In the genomic region with DNA sequence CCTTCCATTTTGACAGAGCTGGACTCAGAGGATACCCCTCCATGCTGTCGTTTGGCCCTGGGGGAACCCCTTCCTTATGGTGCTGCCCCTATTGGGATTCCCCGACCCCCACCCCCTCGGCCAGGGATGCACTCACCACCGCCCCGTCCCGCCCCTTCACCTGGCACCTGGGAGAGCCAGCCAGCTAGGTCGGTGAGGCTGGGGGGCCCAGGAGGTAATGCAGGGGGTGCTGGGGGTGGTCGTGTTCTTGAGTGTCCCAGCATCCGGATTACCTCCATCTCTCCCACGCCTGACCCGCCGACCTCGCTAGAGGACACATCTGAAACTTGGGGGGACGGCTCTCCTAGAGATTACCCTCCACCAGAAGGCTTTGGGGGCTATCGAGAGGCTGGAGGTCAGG, we compare ENCODE assay signal across 8 mouse cellular contexts. TPM values are rescaled to one million over a fixed set of nuclear protein-coding genes. Genes with fewer than 3 reads are reported as not detected.
DNase-seq lines count a peak whose midpoint lies in the region; ATAC-seq lines count a peak whose summit lies in the region.

No protein-coding gene starts in this region.

- peak overlapping the region; percentile 96 for H3K9ac ChIP-seq in limb, embryonic 13.5 days

- peak; percentile 15 for DNase-seq in gastrocnemius, postnatal 10 days
- DNase-seq in gastrocnemius, postnatal 14 days, result no peak
- DNase-seq in urinary bladder, adult 2 months (ENCODE audit: low spot score), result peak; percentile 26
- no peak for DNase-seq in urinary bladder, postnatal 36 days (ENCODE audit: low spot score in 2 of 2)
- no peak for DNase-seq in adipocyte (ENCODE audit: low spot score)
- DNase-seq in thymus, adult 18-20 months, result no peak
- no peak for DNase-seq in adrenal gland, postnatal 36 days

- H3K4me1 ChIP-seq in limb, embryonic 13.5 days, result peaks cover 55% of the 10 kb centered on the region

- ATAC-seq in limb, embryonic 13.5 days (ENCODE audit: low FRiP score, low read depth), result no peak

- no peaks in the 10 kb centered on the region for H3K27me3 ChIP-seq in limb, embryonic 13.5 days

- peak overlapping the region; percentile 100 for H3K27ac ChIP-seq in limb, embryonic 13.5 days

- peaks cover 47% of the 10 kb centered on the region for H3K36me3 ChIP-seq in limb, embryonic 13.5 days

- peak overlapping the region; percentile 99 for H3K4me2 ChIP-seq in limb, embryonic 13.5 days (replicated peaks)

- WGBS in limb, embryonic 13.5 days, result 3% methylated on average over 15 of the region's 15 CpGs

- H3K4me3 ChIP-seq in limb, embryonic 13.5 days, result peak overlapping the region; percentile 88

- intact Hi-C loops in gastrocnemius, postnatal 14 days (cut with DNase I; ENCODE audit: low total_unique reads), result no loop called here

- H3K9me3 ChIP-seq in limb, embryonic 13.5 days, result no peaks in the 10 kb centered on the region

RNA-seq across cellular contexts. Expression of a gene that starts 3.2 kb away (rescaled TPM):
- total RNA-seq in gastrocnemius, postnatal 10 days (2021), result 10 to 100 TPM in 1 of 2 experiments, 1 to 10 TPM in 1; 9.3 to 14.8 TPM
- 1 to 10 TPM; 7.4 to 7.5 TPM for total RNA-seq in gastrocnemius, postnatal 14 days (2021)
- 37.9 and 44.3 TPM in 2 replicates for polyA plus RNA-seq in urinary bladder, adult 2 months (2012; rRNA removed)
- polyA plus RNA-seq in limb, embryonic 13.5 days (2015; fragmentation: Nextera tagmentation; extraction: Ambion mirVana), result 124 and 128 TPM in 2 replicates
- total RNA-seq in adrenal gland, postnatal 36 days (2021), result 10 to 100 TPM; 19.2 to 26.0 TPM

RNA-seq across cellular contexts. Expression of a gene that starts 27.7 kb away (rescaled TPM):
- total RNA-seq in gastrocnemius, postnatal 10 days (2021), result 10 to 100 TPM in 1 of 2 experiments, 1 to 10 TPM in 1; 9.3 to 15.3 TPM
- total RNA-seq in gastrocnemius, postnatal 14 days (2021), result 1 to 10 TPM; 7.2 to 7.5 TPM
- 6.2 and 11.2 TPM in 2 replicates for polyA plus RNA-seq in urinary bladder, adult 2 months (2012; rRNA removed)
- 28.2 and 34.2 TPM in 2 replicates for polyA plus RNA-seq in limb, embryonic 13.5 days (2015; fragmentation: Nextera tagmentation; extraction: Ambion mirVana)
- total RNA-seq in adrenal gland, postnatal 36 days (2021), result 10 to 100 TPM in 1 of 2 experiments, 1 to 10 TPM in 1; 9.4 to 10.7 TPM

RNA-seq across cellular contexts. Expression of a gene that starts 37.5 kb away (rescaled TPM):
- total RNA-seq in gastrocnemius, postnatal 10 days (2021), result 1 to 10 TPM; 3.9 to 4.2 TPM
- total RNA-seq in gastrocnemius, postnatal 14 days (2021), result 1 to 10 TPM; 2.4 to 2.6 TPM
- 7.0 and 8.9 TPM in 2 replicates for polyA plus RNA-seq in urinary bladder, adult 2 months (2012; rRNA removed)
- 31.0 and 37.1 TPM in 2 replicates for polyA plus RNA-seq in limb, embryonic 13.5 days (2015; fragmentation: Nextera tagmentation; extraction: Ambion mirVana)
- total RNA-seq in adrenal gland, postnatal 36 days (2021), result 1 to 10 TPM; 4.5 to 5.3 TPM

RNA-seq across cellular contexts. Expression of a gene that starts 42.2 kb away (rescaled TPM):
- total RNA-seq in gastrocnemius, postnatal 10 days (2021), result 1 to 10 TPM; 5.9 to 9.4 TPM
- total RNA-seq in gastrocnemius, postnatal 14 days (2021), result 1 to 10 TPM; 7.1 to 8.6 TPM
- 7.2 and 9.4 TPM in 2 replicates for polyA plus RNA-seq in urinary bladder, adult 2 months (2012; rRNA removed)
- 20.9 and 25.6 TPM in 2 replicates for polyA plus RNA-seq in limb, embryonic 13.5 days (2015; fragmentation: Nextera tagmentation; extraction: Ambion mirVana)
- 10 to 100 TPM in 1 of 2 experiments, 1 to 10 TPM in 1; 6.7 to 13.8 TPM for total RNA-seq in adrenal gland, postnatal 36 days (2021)

RNA-seq across cellular contexts. Expression of a gene that starts 58.0 kb away (rescaled TPM):
- total RNA-seq in gastrocnemius, postnatal 10 days (2021), result under 1 TPM; 0.16 to 0.29 TPM
- under 1 TPM; 0.11 to 0.12 TPM for total RNA-seq in gastrocnemius, postnatal 14 days (2021)
- 0.22 and 0.45 TPM in 2 replicates for polyA plus RNA-seq in urinary bladder, adult 2 months (2012; rRNA removed)
- 0.17 and 0.31 TPM in 2 replicates for polyA plus RNA-seq in limb, embryonic 13.5 days (2015; fragmentation: Nextera tagmentation; extraction: Ambion mirVana)
- under 1 TPM in 1 of 2 experiments, not detected in 1; 0.13 TPM for total RNA-seq in adrenal gland, postnatal 36 days (2021)

Comparison
In these comparisons a context has a peak if more than half of its experiments do, and no peak if none do; other contexts are left out.
1. DNase-seq: peak in gastrocnemius, postnatal 10 days (single experiment) and urinary bladder, adult 2 months (single experiment); none in gastrocnemius, postnatal 14 days (single experiment), urinary bladder, postnatal 36 days (0 of 2), adipocyte (single experiment), thymus, adult 18-20 months (0 of 2) and adrenal gland, postnatal 36 days (0 of 2).